Mouse (Mus musculus): ENCODE measurements at regions not wholly inside any gene's neighbourhood (a gene's known extent, or its start where the extent isn't known, plus 50 kb on each side); places are given as distances from the start of the nearest gene placed in this dataset.

- DNase-seq (ENCODE audit: low spot score in 2 of 2): peak in 1 of 2 experiments; percentile 4
These were observed 2999.5 kb upstream of the Gm6569 start for GRCm38 (mm10) chr15:70834903-70835302.

GRCm38 (mm10) chr15:70842606-70843005, 2991.8 kb upstream of the Gm6569 start:
- no peak for DNase-seq (ENCODE audit: low spot score in 2 of 2)

GRCm38 (mm10) chr15:70849652-70850051, 2984.7 kb upstream of the Gm6569 start:
- no peak for DNase-seq (ENCODE audit: low spot score in 2 of 2)

- DNase-seq (ENCODE audit: low spot score in 2 of 2): no peak
These were observed 2983.9 kb upstream of the Gm6569 start for GRCm38 (mm10) chr15:70850496-70850895.
